Mouse (Mus musculus): ENCODE data around the gene Ripor2.
"Not testable (repeated sequence)": the region's sequence is repeated elsewhere in the genome, so short reads cannot be mapped to it uniquely, and the experiment has no call there.

The Ripor2 gene

DNA sequence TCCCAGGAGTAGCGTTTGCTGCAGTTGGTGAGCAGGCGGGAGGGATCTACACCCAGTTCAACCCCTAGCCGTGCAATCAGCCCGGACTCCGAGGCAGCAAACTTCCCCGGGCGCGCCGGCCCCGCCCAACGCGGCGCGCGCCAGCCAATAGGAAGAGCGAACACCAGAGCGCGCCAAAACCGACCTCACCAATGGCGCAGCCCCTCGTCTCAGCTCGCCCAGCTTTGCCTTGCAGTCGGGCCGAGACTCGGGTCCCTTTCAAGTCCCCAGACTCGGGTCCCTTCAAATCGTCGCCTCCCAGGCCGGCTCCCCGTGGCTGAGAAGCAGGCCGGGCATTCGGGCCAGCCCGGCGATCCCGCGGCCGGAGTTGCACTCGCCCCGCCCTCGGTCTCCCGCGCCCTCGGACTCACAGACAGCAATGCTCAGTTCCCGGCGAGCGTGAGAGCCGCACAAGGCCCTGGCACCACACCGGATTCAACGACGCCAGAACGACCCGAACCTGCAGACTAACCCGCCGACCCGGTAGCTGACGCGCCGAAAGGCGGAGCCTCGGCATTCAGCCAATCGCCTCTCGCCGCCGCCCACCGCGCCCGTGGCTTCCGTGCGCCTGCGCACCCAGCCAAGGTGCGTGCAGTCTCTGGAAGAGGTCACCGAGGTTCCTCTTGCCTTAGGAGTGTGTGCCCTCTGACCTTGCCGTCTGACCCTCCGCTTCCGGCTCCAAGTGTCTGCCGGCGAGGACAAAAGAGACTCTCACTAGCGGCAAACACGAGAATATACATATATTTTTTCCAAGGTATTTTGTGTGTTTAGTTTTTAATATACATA lies 179.6 kb downstream of the Ripor2 start, which contains the start of gene Gmnn:
TSS of gene Gmnn (minus strand) at position 521 of the 825 bp plus-strand sequence.
- peak; percentile 79 for DNase-seq (ENCODE audit: low read depth, low spot score)

DNA sequence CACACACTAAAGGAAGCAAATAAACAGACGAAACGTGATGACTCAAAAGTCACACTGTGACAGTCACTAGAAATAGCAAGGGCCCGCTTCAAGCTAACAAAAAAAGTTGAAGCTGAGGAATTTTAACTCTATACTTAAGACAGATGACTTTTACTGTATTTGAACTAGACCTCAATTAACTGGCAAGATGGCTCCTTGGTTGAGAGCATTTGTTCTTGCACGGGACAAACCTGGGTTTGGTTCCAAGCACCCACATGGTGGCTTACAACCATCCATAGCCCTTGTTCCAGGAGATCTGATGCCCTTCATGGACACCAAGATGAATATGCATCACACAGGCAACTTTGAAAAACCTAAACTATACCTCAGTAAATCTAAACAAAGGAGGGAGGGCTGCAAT lies 180.3 kb downstream of the Ripor2 start:
- no peak for DNase-seq (ENCODE audit: low read depth, low spot score)

DNA sequence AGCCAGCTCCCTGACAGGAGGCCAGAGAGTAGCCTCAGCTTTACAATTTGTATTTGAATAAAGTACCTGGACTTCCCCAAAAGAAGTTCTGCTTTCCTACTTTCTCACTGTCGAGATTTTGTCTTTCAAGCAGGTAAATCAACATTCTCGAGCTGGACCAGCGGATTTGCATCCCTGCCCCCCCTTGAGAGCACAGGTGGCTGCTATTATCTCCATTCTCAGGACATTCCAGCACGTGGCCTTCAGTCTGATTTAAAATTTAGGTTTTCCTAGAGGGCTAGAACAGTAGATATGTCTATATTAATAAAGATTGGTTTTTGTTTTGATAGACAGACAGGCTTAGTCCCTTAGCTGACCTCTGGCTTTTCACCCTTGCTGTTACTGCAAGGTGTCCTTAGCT lies 185.8 kb downstream of the Ripor2 start:
- DNase-seq (ENCODE audit: low read depth, low spot score) = not testable (repeated sequence)

DNA sequence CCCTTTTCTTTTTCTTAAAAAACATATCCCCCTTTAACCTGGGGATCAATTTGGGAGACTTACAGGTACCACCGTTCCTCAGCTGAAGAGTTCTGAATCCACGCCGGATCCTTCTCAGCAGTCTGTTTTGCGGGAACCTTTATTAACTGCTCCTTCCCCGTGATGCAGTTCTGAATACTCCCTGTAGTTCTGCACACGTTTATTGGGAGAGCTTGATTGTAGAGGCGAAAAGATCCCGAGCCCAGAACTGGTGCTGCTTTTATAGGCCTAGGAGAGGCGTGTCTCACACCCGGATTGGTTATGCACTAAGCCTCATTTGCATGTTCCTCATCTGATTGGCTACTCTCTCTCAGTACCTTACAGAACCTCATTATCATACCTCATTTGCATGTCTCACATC lies 189.5 kb downstream of the Ripor2 start:
- not testable (repeated sequence) for DNase-seq (ENCODE audit: low read depth, low spot score)

DNA sequence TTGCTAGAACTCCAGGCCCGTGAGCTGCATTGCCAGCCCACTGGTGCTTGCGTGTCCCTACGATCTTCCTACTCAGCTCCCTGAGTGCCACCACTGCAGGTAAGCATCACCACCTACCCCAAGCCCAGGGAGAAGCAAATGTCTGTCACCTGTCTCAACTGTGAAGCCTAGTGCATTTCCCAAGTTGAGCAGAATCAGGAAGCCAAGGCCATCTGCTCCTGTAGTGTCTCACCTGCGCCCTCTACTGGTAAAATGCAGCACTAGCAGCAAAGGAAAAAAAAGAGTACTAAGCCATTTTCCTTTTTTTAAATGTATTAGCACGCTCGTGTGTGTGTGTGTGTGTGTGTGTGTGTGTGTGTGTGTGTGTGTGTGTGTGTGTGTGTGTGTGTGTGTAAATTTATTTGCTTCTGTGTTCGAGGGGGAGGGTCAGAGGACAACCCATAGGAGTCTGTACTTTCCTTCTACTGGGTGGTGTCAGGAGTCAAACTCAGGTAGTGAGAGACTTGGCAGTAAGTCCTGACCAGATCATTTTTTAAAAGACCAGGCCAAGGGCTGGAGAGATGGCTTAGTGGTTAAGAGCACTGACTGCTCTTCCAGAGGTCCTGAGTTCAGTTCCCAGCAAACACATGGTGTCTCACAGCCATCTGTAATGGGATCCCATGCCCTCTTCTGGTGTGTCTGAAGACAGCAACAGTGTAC lies 194.3 kb downstream of the Ripor2 start:
- DNase-seq (ENCODE audit: low read depth, low spot score) = peak; percentile 77

DNA sequence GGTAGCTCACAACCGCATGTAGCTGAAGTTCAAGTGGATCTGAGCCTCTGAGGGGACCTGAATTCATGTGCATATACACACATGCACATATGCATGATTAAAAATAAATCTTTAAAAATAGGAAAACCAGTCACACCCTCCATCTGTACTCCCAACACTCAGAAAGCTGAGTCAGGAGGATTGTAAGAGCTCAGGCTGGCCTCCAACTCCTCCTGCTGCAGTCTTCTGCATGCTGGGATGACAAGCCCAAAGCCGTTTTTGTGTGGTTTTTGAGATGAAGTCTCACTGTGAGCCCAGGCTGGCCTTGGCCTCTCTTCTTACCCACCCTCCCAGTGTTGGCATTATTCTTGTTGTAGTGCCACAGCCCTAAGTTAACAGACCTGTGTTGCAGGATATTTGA lies 196.0 kb downstream of the Ripor2 start:
- DNase-seq (ENCODE audit: low read depth, low spot score) = no peak

DNA sequence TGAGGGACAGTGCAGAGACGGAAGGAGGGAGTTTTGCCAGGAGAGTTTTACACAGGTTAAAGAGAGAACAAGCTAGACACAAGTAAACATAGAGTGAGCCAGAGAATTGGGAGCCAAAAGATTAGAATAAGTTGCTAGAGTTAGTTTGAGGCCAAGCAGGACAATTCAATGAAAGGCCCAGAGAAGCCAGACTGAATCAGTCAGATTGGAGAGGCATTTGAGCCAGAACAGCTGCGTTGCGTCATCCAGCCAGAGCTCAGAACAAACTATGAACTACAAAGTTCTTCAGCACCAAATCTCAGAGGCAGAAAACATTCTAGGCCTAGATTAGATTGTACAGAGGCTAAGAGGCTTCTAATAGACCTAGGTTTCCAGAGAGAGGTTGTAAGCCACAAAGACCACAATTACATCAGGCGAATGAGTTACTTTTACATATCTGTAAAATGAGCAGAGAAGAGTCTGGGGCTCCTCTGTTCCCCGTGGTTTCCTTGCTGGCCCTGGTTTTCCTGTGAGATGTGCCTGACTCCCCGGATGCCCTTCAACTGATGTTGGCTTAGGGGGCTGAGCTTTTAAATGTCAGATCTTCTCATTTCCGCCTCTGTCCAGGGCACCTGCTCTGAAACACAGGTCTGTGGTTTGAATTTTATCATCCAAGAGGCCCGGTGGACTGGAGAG lies 196.9 kb downstream of the Ripor2 start:
- no peak for DNase-seq (ENCODE audit: low read depth, low spot score)

DNA sequence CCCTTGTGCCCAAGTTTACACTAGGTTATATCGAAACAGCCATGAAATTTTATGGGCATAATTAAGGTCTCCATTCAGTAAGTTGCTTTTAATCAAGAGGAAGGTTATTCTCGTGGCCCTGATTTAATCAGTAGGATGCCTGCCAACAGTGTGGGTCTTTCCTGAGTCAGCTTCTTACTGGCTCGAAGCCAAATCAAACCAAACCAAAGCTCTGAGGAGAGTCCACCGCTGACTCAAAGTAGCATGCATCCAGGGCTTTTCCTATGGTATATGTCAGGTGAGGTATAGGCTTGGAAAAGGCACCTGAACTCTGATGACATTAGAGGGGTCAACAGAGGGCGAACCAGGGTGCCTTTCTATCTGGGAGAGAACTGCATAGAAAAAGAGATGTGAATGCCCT lies 199.9 kb downstream of the Ripor2 start:
- peak; percentile 66 for DNase-seq (ENCODE audit: low read depth, low spot score)

All from 3T3-L1 (cell line).